Mouse (Mus musculus) ES-E14 (cell line): ENCODE measurements around the gene Tepsin.

Experiments used
- CHD2 ChIP-seq: IDR thresholded peaks from 2 replicates; pipeline ENCODE4 v1.6.1; 2014; ENCODE audit warnings: mild to moderate bottlenecking, low read depth, low read length, inconsistent platforms
- MAFK ChIP-seq: IDR thresholded peaks from 2 replicates; pipeline ENCODE4 v1.6.1; 2014; ENCODE audit warnings: mild to moderate bottlenecking, low read depth, low read length, inconsistent platforms; ENCODE audit not compliant: insufficient read depth

- TF ChIP-seq MAFK (no peak), CHD2 (no peak)
These were observed 56.2 kb downstream of the Tepsin start for GRCm38 (mm10) chr11:120042141-120042838.
